Mouse (Mus musculus): Measurements from ENCODE around the gene Spcs3.

Spcs3 gene

DNA sequence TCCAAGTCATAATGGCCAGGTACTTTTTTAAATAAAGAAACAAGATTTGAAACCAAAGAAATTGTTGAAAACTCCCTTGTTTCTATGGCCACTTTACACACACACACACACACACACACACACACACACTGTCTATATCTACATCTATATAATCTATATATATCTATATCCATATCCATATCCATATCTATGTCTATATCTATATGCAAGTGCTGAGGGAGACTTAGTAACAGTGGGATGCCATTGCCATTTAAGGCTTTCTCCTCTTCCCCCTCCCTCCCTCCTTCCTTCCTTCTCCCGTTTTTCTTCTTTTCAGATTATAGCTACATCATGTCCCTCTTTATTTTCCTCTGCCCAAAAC is 21.7 kb downstream of the Spcs3 start:
- no peak for DNase-seq (ENCODE audit: low spot score in 2 of 2)

- peak; percentile 41 to 77 for DNase-seq (ENCODE audit: low spot score in 2 of 2)
Measured at GRCm38 (mm10) chr8:54507428-54508095, 22.2 kb downstream of the Spcs3 start.

- DNase-seq (ENCODE audit: low spot score in 2 of 2), result no peak
Measured at GRCm38 (mm10) chr8:54505060-54505459, 24.7 kb downstream of the Spcs3 start.

- DNase-seq (ENCODE audit: low spot score in 2 of 2), result no peak
Measured at GRCm38 (mm10) chr8:54503104-54503503, 26.7 kb downstream of the Spcs3 start.

GRCm38 (mm10) chr8:54493915-54494314 is 35.9 kb downstream of the Spcs3 start:
- no peak for DNase-seq (ENCODE audit: low spot score in 2 of 2)

- DNase-seq (ENCODE audit: low spot score in 2 of 2), result peak in 1 of 2 experiments; percentile 50
Measured at GRCm38 (mm10) chr8:54493110-54493509, 36.7 kb downstream of the Spcs3 start.

DNA sequence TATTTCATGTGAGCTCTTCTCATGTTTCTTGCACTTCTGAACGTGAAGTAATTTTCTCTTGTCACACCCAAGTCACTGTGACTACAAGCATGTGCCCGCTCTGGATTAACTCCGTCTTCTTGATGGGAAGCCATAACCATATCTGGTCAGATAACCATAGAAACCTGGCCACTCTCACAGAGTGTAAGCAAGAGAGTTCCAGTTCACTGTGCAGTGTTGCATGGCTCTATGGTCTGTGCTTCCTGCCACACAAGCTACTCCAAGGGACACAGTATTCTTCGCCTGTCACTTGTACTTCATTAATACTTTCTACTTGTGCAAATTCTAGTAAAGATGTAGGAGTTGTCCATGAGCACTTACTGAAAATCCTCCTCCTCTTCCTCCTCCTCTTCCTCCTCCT is 37.9 kb downstream of the Spcs3 start:
- DNase-seq (ENCODE audit: low spot score in 2 of 2), result no peak

- DNase-seq (ENCODE audit: low spot score in 2 of 2), result peak in 1 of 2 experiments; percentile 20
Measured at GRCm38 (mm10) chr8:54491057-54491690, 38.6 kb downstream of the Spcs3 start.

DNA sequence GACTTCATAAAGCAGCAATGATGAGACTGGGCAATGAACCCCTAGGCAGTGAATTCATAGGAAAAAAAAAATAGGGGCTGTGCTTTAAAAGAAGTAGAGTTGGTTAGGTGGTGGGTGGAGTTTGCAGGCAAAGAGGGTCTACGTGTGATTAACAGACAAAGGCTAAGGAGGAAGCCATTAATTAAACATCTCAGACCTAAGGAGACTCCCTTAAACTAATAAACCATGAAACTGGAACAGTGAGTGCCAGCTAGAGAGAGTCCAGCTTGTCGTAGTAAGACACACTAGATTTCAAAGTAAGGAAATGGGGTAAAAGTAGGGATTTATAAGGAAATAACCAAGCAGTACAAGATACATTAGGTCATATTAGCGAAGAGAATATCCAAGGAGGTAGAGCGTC is 41.4 kb downstream of the Spcs3 start:
- DNase-seq (ENCODE audit: low spot score in 2 of 2), result no peak

GRCm38 (mm10) chr8:54486555-54487273 is 43.1 kb downstream of the Spcs3 start:
- DNase-seq (ENCODE audit: low spot score in 2 of 2), result no peak
